Mouse (Mus musculus): ENCODE data around the gene Kcnd3. TPM values are rescaled to one million over a fixed set of nuclear protein-coding genes. Genes with fewer than 3 reads are reported as not detected.

Gene Kcnd3
- polyA plus RNA-seq, 1 experiment from 2014 or later: 3.1 TPM

DNA sequence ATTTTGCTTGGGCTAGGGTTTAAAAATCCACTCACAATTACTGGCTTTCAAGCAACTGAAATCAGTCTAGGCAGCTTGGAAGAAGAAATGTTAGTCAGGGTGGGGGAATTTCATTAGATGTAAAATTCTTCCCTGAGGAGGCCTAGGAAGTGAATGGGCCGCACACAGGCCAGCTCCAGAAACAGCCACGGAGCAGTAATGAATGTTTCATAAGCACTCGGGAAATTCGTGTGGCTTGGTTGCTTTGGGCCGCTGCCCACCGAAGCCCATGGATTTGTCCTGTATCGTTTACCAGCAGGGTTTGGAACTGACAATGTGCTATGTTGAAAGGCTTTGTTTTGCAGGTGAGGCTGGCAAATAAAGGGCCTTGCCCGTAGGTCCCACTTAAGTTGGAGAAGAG lies 114.8 kb downstream of the Kcnd3 start:
- 76% methylated on average over 8 of the region's 8 CpGs for WGBS
- no peaks in the 10 kb centered on the region for H3K4me1 ChIP-seq (ENCODE audit: control insufficient read depth, insufficient read depth, low read length)

GRCm38 (mm10) chr3:105567472-105567871 lies 115.3 kb downstream of the Kcnd3 start:
- no peaks in the 10 kb centered on the region for H3K4me1 ChIP-seq (ENCODE audit: control insufficient read depth, insufficient read depth, low read length)

More for the DNA sequence above, 114.8 kb downstream of the Kcnd3 start:
- no peaks in the 10 kb centered on the region for H3K9me3 ChIP-seq (ENCODE audit: control insufficient read depth, low read length)
- H3K4me2 ChIP-seq (ENCODE audit: low read depth, low read length): no peak overlapping the region
- H3K4me3 ChIP-seq (ENCODE audit: low read length): no peak overlapping the region
- H3K9ac ChIP-seq (ENCODE audit: low read depth, low read length): no peak overlapping the region
- H3K27ac ChIP-seq (ENCODE audit: low read length): no peak overlapping the region
- ATAC-seq: no peak
- no peaks in the 10 kb centered on the region for H3K27me3 ChIP-seq (replicated peaks; ENCODE audit: control insufficient read depth, insufficient read depth, low read length)
- H3K36me3 ChIP-seq (ENCODE audit: control insufficient read depth, insufficient read depth, low read length): no peaks in the 10 kb centered on the region

GRCm38 (mm10) chr3:105568403-105568802 lies 116.3 kb downstream of the Kcnd3 start:
- H3K9me3 ChIP-seq (ENCODE audit: control insufficient read depth, low read length): no peaks in the 10 kb centered on the region
- no peak overlapping the region for H3K9ac ChIP-seq (ENCODE audit: low read depth, low read length)
- no peaks in the 10 kb centered on the region for H3K4me1 ChIP-seq (ENCODE audit: control insufficient read depth, insufficient read depth, low read length)
- 74% methylated on average over 8 of the region's 8 CpGs for WGBS
- H3K27me3 ChIP-seq (replicated peaks; ENCODE audit: control insufficient read depth, insufficient read depth, low read length): no peaks in the 10 kb centered on the region
- no peak overlapping the region for H3K27ac ChIP-seq (ENCODE audit: low read length)
- H3K36me3 ChIP-seq (ENCODE audit: control insufficient read depth, insufficient read depth, low read length): no peaks in the 10 kb centered on the region
- H3K4me3 ChIP-seq (ENCODE audit: low read length): no peak overlapping the region
- ATAC-seq: no peak
- no peak overlapping the region for H3K4me2 ChIP-seq (ENCODE audit: low read depth, low read length)

More at GRCm38 (mm10) chr3:105567472-105567871, 115.3 kb downstream of the Kcnd3 start:
- WGBS: 63% methylated on average over 4 of the region's 4 CpGs
- Histone ChIP-seq H3K4me3 (ENCODE audit: low read length) (no peak overlapping the region), H3K9ac (ENCODE audit: low read depth, low read length) (no peak overlapping the region), H3K36me3 (ENCODE audit: control insufficient read depth, insufficient read depth, low read length) (no peaks in the 10 kb centered on the region), H3K4me2 (ENCODE audit: low read depth, low read length) (no peak overlapping the region), H3K27ac (ENCODE audit: low read length) (no peak overlapping the region), H3K9me3 (ENCODE audit: control insufficient read depth, low read length) (no peaks in the 10 kb centered on the region), H3K27me3 (replicated peaks; ENCODE audit: control insufficient read depth, insufficient read depth, low read length) (no peaks in the 10 kb centered on the region)
- no peak for ATAC-seq

DNA sequence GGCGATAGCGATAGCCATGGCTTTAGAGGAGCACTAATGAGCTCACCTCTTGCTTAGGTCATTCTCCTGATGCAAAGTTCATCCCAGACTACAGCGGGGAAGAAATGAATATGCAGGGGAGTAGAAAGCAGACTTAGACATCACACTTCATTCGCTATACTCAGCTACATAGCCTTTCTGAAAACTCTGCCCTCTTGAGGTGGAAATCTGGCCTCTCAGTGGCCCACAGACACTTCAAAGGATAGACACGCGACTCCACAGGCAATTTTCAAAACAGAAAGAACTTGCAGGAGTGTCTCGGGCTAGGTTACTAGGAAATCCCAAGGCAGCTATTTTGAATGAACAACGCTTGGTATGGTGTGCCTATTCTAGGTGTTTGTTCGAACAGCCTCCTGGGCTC lies 116.7 kb downstream of the Kcnd3 start:
- Histone ChIP-seq H3K4me3 (ENCODE audit: low read length) (no peak overlapping the region), H3K27ac (ENCODE audit: low read length) (no peak overlapping the region), H3K36me3 (ENCODE audit: control insufficient read depth, insufficient read depth, low read length) (no peaks in the 10 kb centered on the region), H3K9ac (ENCODE audit: low read depth, low read length) (no peak overlapping the region), H3K9me3 (ENCODE audit: control insufficient read depth, low read length) (no peaks in the 10 kb centered on the region), H3K4me2 (ENCODE audit: low read depth, low read length) (no peak overlapping the region), H3K27me3 (replicated peaks; ENCODE audit: control insufficient read depth, insufficient read depth, low read length) (no peaks in the 10 kb centered on the region), H3K4me1 (ENCODE audit: control insufficient read depth, insufficient read depth, low read length) (no peaks in the 10 kb centered on the region)
- 82% methylated on average over 9 of the region's 9 CpGs for WGBS
- no peak for ATAC-seq

DNA sequence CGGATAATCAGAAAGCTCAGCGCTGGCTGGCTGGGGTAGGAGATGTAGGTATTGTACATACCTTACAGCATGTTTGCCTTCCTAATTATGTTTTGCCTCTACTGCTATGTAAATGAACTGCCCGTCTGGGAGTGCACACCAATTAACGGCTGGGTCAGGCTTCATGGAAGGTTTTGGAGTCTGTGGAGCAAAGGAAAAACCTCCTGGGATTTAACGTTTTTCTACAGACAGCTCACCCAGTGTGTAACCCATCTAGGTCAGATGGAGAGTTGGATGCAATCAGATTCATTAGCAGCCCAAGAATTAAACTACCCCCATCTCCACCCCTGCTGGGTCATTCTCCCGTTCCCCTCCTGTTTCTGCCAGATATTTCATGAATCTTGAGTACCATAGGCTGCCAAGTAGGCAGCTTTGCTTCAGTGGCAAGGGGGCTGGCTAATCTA lies 117.2 kb downstream of the Kcnd3 start:
- Histone ChIP-seq H3K4me2 (ENCODE audit: low read depth, low read length) (no peak overlapping the region), H3K27me3 (replicated peaks; ENCODE audit: control insufficient read depth, insufficient read depth, low read length) (no peaks in the 10 kb centered on the region), H3K9me3 (ENCODE audit: control insufficient read depth, low read length) (no peaks in the 10 kb centered on the region), H3K4me1 (ENCODE audit: control insufficient read depth, insufficient read depth, low read length) (no peaks in the 10 kb centered on the region), H3K27ac (ENCODE audit: low read length) (no peak overlapping the region), H3K9ac (ENCODE audit: low read depth, low read length) (no peak overlapping the region), H3K36me3 (ENCODE audit: control insufficient read depth, insufficient read depth, low read length) (no peaks in the 10 kb centered on the region), H3K4me3 (ENCODE audit: low read length) (no peak overlapping the region)
- ATAC-seq: no peak
- 50% methylated on average over 6 of the region's 6 CpGs for WGBS

- no peak overlapping the region for H3K27ac ChIP-seq (ENCODE audit: low read length)
- H3K4me1 ChIP-seq (ENCODE audit: control insufficient read depth, insufficient read depth, low read length): no peaks in the 10 kb centered on the region
- ATAC-seq: no peak
- no peak overlapping the region for H3K4me3 ChIP-seq (ENCODE audit: low read length)
- H3K4me2 ChIP-seq (ENCODE audit: low read depth, low read length): no peak overlapping the region
- no peaks in the 10 kb centered on the region for H3K27me3 ChIP-seq (replicated peaks; ENCODE audit: control insufficient read depth, insufficient read depth, low read length)
- no peaks in the 10 kb centered on the region for H3K9me3 ChIP-seq (ENCODE audit: control insufficient read depth, low read length)
- H3K36me3 ChIP-seq (ENCODE audit: control insufficient read depth, insufficient read depth, low read length): no peaks in the 10 kb centered on the region
- WGBS: 74% methylated on average over 9 of the region's 9 CpGs
- no peak overlapping the region for H3K9ac ChIP-seq (ENCODE audit: low read depth, low read length)
Measured at GRCm38 (mm10) chr3:105569950-105570349, 117.8 kb downstream of the Kcnd3 start.

DNA sequence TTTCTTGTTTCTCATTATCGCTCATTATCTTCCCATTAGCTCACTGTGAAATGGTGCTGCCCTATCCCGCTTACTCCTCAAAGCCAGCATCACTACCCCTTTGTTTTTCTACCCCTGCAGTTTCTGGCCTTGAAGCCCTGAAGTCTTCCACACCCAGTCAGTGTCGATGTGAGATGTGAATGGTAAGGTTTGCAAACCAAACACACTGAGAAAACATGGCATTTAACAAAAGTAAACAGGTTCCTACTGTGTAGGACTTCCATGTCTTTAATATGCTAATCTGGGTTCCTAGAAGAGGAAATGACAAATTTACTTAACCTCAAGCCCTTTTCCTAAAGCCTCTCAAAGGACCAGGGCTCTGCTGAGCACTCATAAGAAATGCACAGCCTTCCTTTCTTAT lies 118.7 kb downstream of the Kcnd3 start:
- Histone ChIP-seq H3K27ac (ENCODE audit: low read length) (no peak overlapping the region), H3K27me3 (replicated peaks; ENCODE audit: control insufficient read depth, insufficient read depth, low read length) (no peaks in the 10 kb centered on the region), H3K4me1 (ENCODE audit: control insufficient read depth, insufficient read depth, low read length) (no peaks in the 10 kb centered on the region), H3K4me3 (ENCODE audit: low read length) (no peak overlapping the region), H3K9me3 (ENCODE audit: control insufficient read depth, low read length) (no peaks in the 10 kb centered on the region), H3K9ac (ENCODE audit: low read depth, low read length) (no peak overlapping the region), H3K4me2 (ENCODE audit: low read depth, low read length) (no peak overlapping the region), H3K36me3 (ENCODE audit: control insufficient read depth, insufficient read depth, low read length) (no peaks in the 10 kb centered on the region)
- WGBS: 25% methylated on average over 3 of the region's 3 CpGs
- no peak for ATAC-seq

DNA sequence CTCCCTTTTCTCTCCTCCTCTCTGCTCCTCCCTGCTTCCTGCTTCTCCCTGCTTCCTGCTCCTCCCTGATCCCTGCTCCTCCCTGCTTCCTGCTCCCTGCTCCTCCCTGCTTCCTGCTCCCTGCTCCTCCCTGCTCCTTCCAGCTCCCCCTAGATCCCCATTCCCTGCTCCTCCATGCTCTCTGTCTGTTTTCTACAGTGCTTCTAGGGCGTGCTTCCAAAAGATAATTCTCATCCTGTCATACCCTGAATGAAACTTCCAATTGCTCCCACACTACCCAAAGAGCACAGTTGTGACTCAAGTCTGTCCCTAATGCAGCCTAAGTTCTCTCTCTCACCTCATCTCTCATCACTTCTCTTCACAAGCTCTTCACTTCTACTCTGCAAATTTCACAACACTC lies 119.8 kb downstream of the Kcnd3 start:
- no peak for ATAC-seq
- no peaks in the 10 kb centered on the region for H3K27me3 ChIP-seq (replicated peaks; ENCODE audit: control insufficient read depth, insufficient read depth, low read length)
- no peak overlapping the region for H3K9ac ChIP-seq (ENCODE audit: low read depth, low read length)
- no peak overlapping the region for H3K4me3 ChIP-seq (ENCODE audit: low read length)
- 69% methylated on average over 1 of the region's 1 CpGs for WGBS
- H3K27ac ChIP-seq (ENCODE audit: low read length): no peak overlapping the region
- H3K4me1 ChIP-seq (ENCODE audit: control insufficient read depth, insufficient read depth, low read length): no peaks in the 10 kb centered on the region
- H3K36me3 ChIP-seq (ENCODE audit: control insufficient read depth, insufficient read depth, low read length): no peaks in the 10 kb centered on the region
- no peaks in the 10 kb centered on the region for H3K9me3 ChIP-seq (ENCODE audit: control insufficient read depth, low read length)
- H3K4me2 ChIP-seq (ENCODE audit: low read depth, low read length): no peak overlapping the region

- Histone ChIP-seq H3K4me1 (ENCODE audit: control insufficient read depth, insufficient read depth, low read length) (no peaks in the 10 kb centered on the region), H3K9me3 (ENCODE audit: control insufficient read depth, low read length) (no peaks in the 10 kb centered on the region), H3K4me2 (ENCODE audit: low read depth, low read length) (no peak overlapping the region), H3K4me3 (ENCODE audit: low read length) (no peak overlapping the region), H3K36me3 (ENCODE audit: control insufficient read depth, insufficient read depth, low read length) (no peaks in the 10 kb centered on the region), H3K9ac (ENCODE audit: low read depth, low read length) (no peak overlapping the region), H3K27ac (ENCODE audit: low read length) (no peak overlapping the region), H3K27me3 (replicated peaks; ENCODE audit: control insufficient read depth, insufficient read depth, low read length) (no peaks in the 10 kb centered on the region)
- no peak for ATAC-seq
- WGBS: 85% methylated on average over 2 of the region's 2 CpGs
Measured at GRCm38 (mm10) chr3:105573156-105573555, 121.0 kb downstream of the Kcnd3 start.

DNA sequence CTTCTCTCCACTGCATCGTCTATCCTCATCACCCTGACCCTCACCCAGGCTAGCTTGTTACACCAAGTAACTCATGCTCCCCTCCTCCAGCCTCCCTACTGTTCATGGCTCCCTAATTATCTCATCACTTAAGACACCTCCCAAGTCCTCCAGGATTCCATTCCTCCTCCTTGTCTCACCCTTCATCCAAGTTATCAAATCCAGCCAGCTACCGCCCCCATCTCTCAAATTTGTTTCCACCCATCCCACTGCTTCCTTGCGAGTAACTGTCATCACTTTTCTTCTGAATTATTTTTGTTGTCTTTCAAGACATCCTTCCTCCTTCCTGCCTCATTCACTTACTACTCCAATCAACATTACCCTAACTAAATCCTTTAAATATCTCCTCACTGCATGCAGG lies 126.2 kb downstream of the Kcnd3 start:
- no peaks in the 10 kb centered on the region for H3K9me3 ChIP-seq (ENCODE audit: control insufficient read depth, low read length)
- no peak overlapping the region for H3K27ac ChIP-seq (ENCODE audit: low read length)
- no peaks in the 10 kb centered on the region for H3K36me3 ChIP-seq (ENCODE audit: control insufficient read depth, insufficient read depth, low read length)
- no peak overlapping the region for H3K4me3 ChIP-seq (ENCODE audit: low read length)
- H3K9ac ChIP-seq (ENCODE audit: low read depth, low read length): no peak overlapping the region
- no peak overlapping the region for H3K4me2 ChIP-seq (ENCODE audit: low read depth, low read length)
- no peaks in the 10 kb centered on the region for H3K27me3 ChIP-seq (replicated peaks; ENCODE audit: control insufficient read depth, insufficient read depth, low read length)
- 76% methylated on average over 3 of the region's 3 CpGs for WGBS
- no peak for ATAC-seq
- no peaks in the 10 kb centered on the region for H3K4me1 ChIP-seq (ENCODE audit: control insufficient read depth, insufficient read depth, low read length)
